Mouse (Mus musculus) kidney, adult 2 months (tissue): Measurements from ENCODE around the gene Cdc42ep4. TPM values are rescaled to one million over a fixed set of nuclear protein-coding genes. Genes with fewer than 3 reads are reported as not detected.
A peak's percentile ranks its signal among the peaks of the same experiment; 100 is the strongest.

Experiments used
- DNase-seq: peaks from one replicate; pipeline ENCODE4 v3.0.0; 2021
- H3K27ac ChIP-seq: fragments of 200-500 bp; 2 replicates; pipeline ENCODE4 v1.5.1; 2012; ENCODE audit warnings: low read depth, low read length, control low read depth, inconsistent platforms; ENCODE audit not compliant: insufficient read depth
- H3K27me3 ChIP-seq: fragments of 200-500 bp; replicated peaks from 2 replicates; pipeline ENCODE4 v1.6.1; 2012; ENCODE audit warnings: mild to moderate bottlenecking, moderate library complexity, low read length, inconsistent platforms; ENCODE audit not compliant: control insufficient read depth, insufficient read depth
- H3K36me3 ChIP-seq: fragments of 200-500 bp; 2 replicates; pipeline ENCODE4 v1.6.1; 2012; ENCODE audit warnings: mild to moderate bottlenecking, moderate library complexity, low read length, inconsistent platforms; ENCODE audit not compliant: control insufficient read depth, insufficient read depth
- H3K4me1 ChIP-seq: fragments of 200-500 bp; 2 replicates; pipeline ENCODE4 v1.6.1; 2011; ENCODE audit warnings: low read length; ENCODE audit not compliant: control insufficient read depth, insufficient read depth
- H3K4me3 ChIP-seq: fragments of 200-500 bp; 2 replicates; pipeline ENCODE4 v1.5.1; 2011; ENCODE audit warnings: mild to moderate bottlenecking, low read depth, low read length, control low read depth; ENCODE audit not compliant: insufficient read depth
- CTCF ChIP-seq: fragments of 200-500 bp; conservative IDR thresholded peaks from 2 replicates; pipeline ENCODE4 v1.5.1; 2011; ENCODE audit warnings: low read depth, mild to moderate bottlenecking, control low read depth, low read length, moderate library complexity, mixed read lengths; ENCODE audit not compliant: insufficient read depth, insufficient read length
- POLR2A ChIP-seq: fragments of 200-500 bp; IDR thresholded peaks from one replicate; pipeline ENCODE4 v1.6.1; 2011; ENCODE audit warnings: low read depth, low read length, control low read depth
- WGBS: fragments of 180-500 bp; shearing (Covaris S2); methylation state at CpG from one replicate; pipeline ENCODE4 v1.1.7; 2018; 5-methylcytosine and 5-hydroxymethylcytosine counted together
- polyA plus RNA-seq: library from polyadenylated mRNA; depleted of rRNA; stranded (reverse); fragments of >200 nt; gene quantifications from 2 replicates; pipeline ENCODE4 v1.2.3, GENCODE M21; 2012; rRNA removed

Cdc42ep4 gene
- polyA plus RNA-seq, 1 experiment = 18.0 TPM

DNA sequence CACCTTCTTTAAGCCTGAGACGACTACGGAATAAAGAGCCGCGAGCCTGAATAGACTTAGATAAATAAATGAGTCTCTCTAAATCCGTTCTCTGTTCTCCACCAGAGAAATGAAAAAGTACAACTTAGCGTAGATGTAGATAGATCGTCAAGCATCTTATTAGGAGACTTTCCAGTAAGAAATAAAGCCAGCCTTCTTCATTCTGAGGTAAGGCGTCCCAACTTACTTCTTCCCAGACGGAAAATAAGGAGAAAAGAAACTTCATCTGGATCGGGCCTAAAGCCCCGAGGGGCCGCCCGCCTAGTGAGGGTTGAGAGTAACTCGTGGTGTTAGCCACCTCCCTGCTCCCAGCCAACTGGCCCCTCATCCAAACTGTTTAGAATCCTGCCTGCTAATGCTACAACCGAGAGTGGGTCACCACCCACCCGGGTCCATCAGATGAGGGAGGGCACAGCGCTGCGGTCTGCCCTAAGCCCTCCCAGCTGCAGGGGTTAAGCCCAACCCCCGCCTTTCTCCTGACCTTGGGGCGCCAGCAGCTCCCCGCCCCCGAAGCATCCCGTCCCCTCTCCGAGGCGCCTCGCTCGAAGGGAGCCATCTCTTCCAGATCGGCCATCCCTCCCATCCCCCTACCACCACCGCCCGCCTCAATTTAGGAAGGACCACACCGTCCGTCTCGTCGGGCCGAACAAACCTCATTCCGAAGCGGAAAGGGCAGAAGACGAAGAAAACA lies 68.6 kb downstream of the Cdc42ep4 start:
- peak overlapping the region; percentile 78 for H3K27ac ChIP-seq
- TF ChIP-seq CTCF = no peak
- no peak for TF ChIP-seq POLR2A
- peak overlapping the region; percentile 82 for H3K4me3 ChIP-seq
- DNase-seq = peak; percentile 47
- no peaks in the 10 kb centered on the region for H3K36me3 ChIP-seq
- 2% methylated on average over 38 of the region's 38 CpGs for WGBS
- H3K4me1 ChIP-seq = peaks cover 16% of the 10 kb centered on the region; the same call in 1 of the 2 replicates
- no peaks in the 10 kb centered on the region for H3K27me3 ChIP-seq

GRCm38 (mm10) chr11:113681979-113682378 lies 69.7 kb downstream of the Cdc42ep4 start:
- H3K36me3 ChIP-seq = peaks cover under 1% of the 10 kb centered on the region; the same call in 1 of the 2 replicates
- DNase-seq = no peak
- H3K27me3 ChIP-seq = no peaks in the 10 kb centered on the region
- H3K27ac ChIP-seq = no peak overlapping the region
- H3K4me3 ChIP-seq = no peak overlapping the region
- peaks cover 19% of the 10 kb centered on the region; the same call in 1 of the 2 replicates for H3K4me1 ChIP-seq
- TF ChIP-seq CTCF = no peak
- no peak for TF ChIP-seq POLR2A

- Histone ChIP-seq H3K27ac (0 out of 2 replicates have a peak overlapping the region, but pooled peaks have one; percentile 33), H3K27me3 (no peaks in the 10 kb centered on the region), H3K4me3 (no peak overlapping the region), H3K36me3 (peaks cover 2% of the 10 kb centered on the region; the same call in 1 of the 2 replicates), H3K4me1 (peaks cover 22% of the 10 kb centered on the region; the same call in 1 of the 2 replicates)
- TF ChIP-seq CTCF = no peak
- TF ChIP-seq POLR2A = no peak
- no peak for DNase-seq
- WGBS = 58% methylated on average over 2 of the region's 2 CpGs
Measured at GRCm38 (mm10) chr11:113680954-113681353, 70.7 kb downstream of the Cdc42ep4 start.

GRCm38 (mm10) chr11:113678373-113678772 lies 73.3 kb downstream of the Cdc42ep4 start:
- peak; percentile 70 for DNase-seq
- WGBS = 41% methylated on average over 8 of the region's 8 CpGs

GRCm38 (mm10) chr11:113677378-113677777 lies 74.3 kb downstream of the Cdc42ep4 start:
- Histone ChIP-seq H3K4me1 (peaks cover 16% of the 10 kb centered on the region; the same call in 1 of the 2 replicates), H3K4me3 (no peak overlapping the region), H3K27ac (no peak overlapping the region), H3K27me3 (no peaks in the 10 kb centered on the region), H3K36me3 (peaks cover 2% of the 10 kb centered on the region; the same call in 1 of the 2 replicates)
- no peak for DNase-seq
- 98% methylated on average over 2 of the region's 2 CpGs for WGBS
- TF ChIP-seq POLR2A (no peak), CTCF (no peak)

More at GRCm38 (mm10) chr11:113678373-113678772, 73.3 kb downstream of the Cdc42ep4 start:
- TF ChIP-seq CTCF = no peak; the same call in 1 of the 2 replicates
- no peaks in the 10 kb centered on the region for H3K27me3 ChIP-seq
- H3K27ac ChIP-seq = no peak overlapping the region
- peaks cover 16% of the 10 kb centered on the region; the same call in 1 of the 2 replicates for H3K4me1 ChIP-seq
- H3K4me3 ChIP-seq = no peak overlapping the region
- H3K36me3 ChIP-seq = peaks cover 2% of the 10 kb centered on the region; the same call in 1 of the 2 replicates

Other genes with a start within 250 kb of the Cdc42ep4 start
- gene Sstr2, start 132.5 kb downstream of the Cdc42ep4 start, polyA plus RNA-seq = 0.36 and 0.56 TPM in 2 replicates
- 32.8 and 38.7 TPM in 2 replicates for gene Cog1, start 102.7 kb downstream of the Cdc42ep4 start, polyA plus RNA-seq
- 24.5 and 29.5 TPM in 2 replicates for gene Slc39a11, start 101.8 kb downstream of the Cdc42ep4 start, polyA plus RNA-seq
- gene Fam104a, start 67.7 kb downstream of the Cdc42ep4 start, polyA plus RNA-seq = 24.6 and 25.8 TPM in 2 replicates
- gene D11Wsu47e, start 67.5 kb downstream of the Cdc42ep4 start, polyA plus RNA-seq = 7.6 and 7.8 TPM in 2 replicates
- 8.9 and 9.0 TPM in 2 replicates for gene Cpsf4l, start 41.9 kb downstream of the Cdc42ep4 start, polyA plus RNA-seq